Mouse (Mus musculus) cerebellum, adult 2 months (tissue): ENCODE data around the gene Clec2l.

Source experiments
- CTCF ChIP-seq: fragments of 200-500 bp; IDR thresholded peaks from 2 replicates; pipeline ENCODE4 v1.5.1; 2011; ENCODE audit warnings: low read depth, mild to moderate bottlenecking, control low read depth, low read length, moderate library complexity, borderline replicate concordance; ENCODE audit not compliant: insufficient read depth
- POLR2A ChIP-seq: fragments of 200-500 bp; IDR thresholded peaks from 2 replicates; pipeline ENCODE4 v1.6.1; 2011; ENCODE audit warnings: low read length, control low read depth, borderline replicate concordance; ENCODE audit not compliant: insufficient read depth

DNA sequence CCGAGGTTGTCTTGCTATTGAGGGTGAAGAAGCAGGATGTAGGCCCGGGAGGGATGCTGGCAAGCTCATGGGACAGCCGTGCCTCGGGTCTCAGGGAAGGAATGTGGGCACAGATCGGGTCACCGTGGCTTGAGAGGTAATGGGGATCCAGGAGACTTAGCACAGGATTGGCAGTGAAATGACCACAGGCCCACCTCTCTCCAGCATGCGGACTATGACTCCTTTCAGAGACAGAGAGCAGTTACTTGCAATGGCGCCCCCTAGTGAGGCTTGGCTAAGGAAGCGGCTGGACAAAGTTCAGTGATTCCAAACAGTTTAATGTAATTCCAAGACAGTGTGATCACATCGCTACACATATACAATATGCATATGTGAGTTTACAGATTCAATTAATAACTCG is 24.3 kb downstream of the Clec2l start:
- TF ChIP-seq CTCF (peak; percentile 66), POLR2A (no peak)
